Mouse (Mus musculus) layer of hippocampus, adult 2 months (tissue): ENCODE results near the gene Lhfp. TPM values are rescaled to one million over a fixed set of nuclear protein-coding genes. Genes with fewer than 3 reads are reported as not detected.
A peak's percentile ranks its signal among the peaks of the same experiment; 100 is the strongest.
"Not testable (repeated sequence)": the region's sequence is repeated elsewhere in the genome, so short reads cannot be mapped to it uniquely, and the experiment has no call there.

Source experiments
- DNase-seq, 2 experiments: peaks; one replicate each; pipeline ENCODE4 v3.0.0; 2022; ENCODE audit warnings: low spot score in 2 of 2
- H3K27ac ChIP-seq: fragments of 200-600 bp; 2 replicates; pipeline ENCODE4 v1.8.1; 2022
- H3K4me3 ChIP-seq: fragments of 200-600 bp; 2 replicates; pipeline ENCODE4 v1.8.1; 2022; ENCODE audit warnings: mild to moderate bottlenecking
- CTCF ChIP-seq: fragments of 200-600 bp; conservative IDR thresholded peaks from 2 replicates; pipeline ENCODE4 v1.8.1; 2022; ENCODE audit warnings: antibody characterized with exemption, mild to moderate bottlenecking, moderate library complexity
- total RNA-seq, 2 experiments: library from RNA; stranded (reverse); gene quantifications; 2 replicates each; pipeline ENCODE4 v1.2.3; 2021

The Lhfp gene
- total RNA-seq, 2 experiments from 2014 or later = 19.1 to 20.4 TPM

DNA sequence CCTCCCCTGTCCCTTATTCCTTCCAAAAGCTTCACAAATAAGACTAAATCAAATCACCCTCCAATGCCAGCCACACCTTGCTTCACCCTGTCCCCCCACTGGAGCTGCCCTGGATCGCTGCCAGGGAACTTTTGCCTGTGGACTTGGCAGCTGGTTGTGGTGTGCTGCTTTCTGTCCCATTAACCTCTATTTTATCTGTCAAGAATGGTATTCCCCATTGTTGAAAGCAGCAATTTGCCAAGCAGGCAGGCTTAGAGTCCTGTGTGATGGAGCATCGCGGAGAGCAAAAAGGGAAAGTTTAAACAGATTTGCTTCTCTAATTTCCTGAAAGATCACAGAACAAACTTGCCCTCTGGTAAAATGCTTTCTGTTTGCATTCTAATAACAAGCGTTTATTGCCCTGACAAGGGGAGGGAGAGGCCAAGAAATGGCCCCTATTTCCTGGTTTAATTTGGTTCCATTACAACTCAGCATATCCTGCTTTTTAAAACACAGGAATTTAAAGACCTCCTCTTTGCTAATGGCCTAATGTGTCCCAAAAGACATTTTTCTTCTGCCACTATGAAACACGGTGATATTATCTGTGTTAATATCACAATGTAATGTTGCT is 212.0 kb downstream of the Lhfp start:
- Histone ChIP-seq H3K27ac (no peak overlapping the region), H3K4me3 (no peak overlapping the region)
- TF ChIP-seq CTCF = no peak
- no peak for DNase-seq

- no peak for TF ChIP-seq CTCF
- Histone ChIP-seq H3K4me3 (no peak overlapping the region), H3K27ac (no peak overlapping the region)
- no peak for DNase-seq
These were observed 217.4 kb downstream of the Lhfp start for GRCm38 (mm10) chr3:53258657-53259158.

GRCm38 (mm10) chr3:53266116-53266515 is 224.8 kb downstream of the Lhfp start:
- Histone ChIP-seq H3K27ac (no peak overlapping the region), H3K4me3 (no peak overlapping the region)
- no peak for TF ChIP-seq CTCF
- no peak for DNase-seq

- DNase-seq = no peak
- TF ChIP-seq CTCF = no peak
- no peak overlapping the region for H3K4me3 ChIP-seq
- no peak overlapping the region for H3K27ac ChIP-seq
These were observed 225.7 kb downstream of the Lhfp start for GRCm38 (mm10) chr3:53267046-53267445.

DNA sequence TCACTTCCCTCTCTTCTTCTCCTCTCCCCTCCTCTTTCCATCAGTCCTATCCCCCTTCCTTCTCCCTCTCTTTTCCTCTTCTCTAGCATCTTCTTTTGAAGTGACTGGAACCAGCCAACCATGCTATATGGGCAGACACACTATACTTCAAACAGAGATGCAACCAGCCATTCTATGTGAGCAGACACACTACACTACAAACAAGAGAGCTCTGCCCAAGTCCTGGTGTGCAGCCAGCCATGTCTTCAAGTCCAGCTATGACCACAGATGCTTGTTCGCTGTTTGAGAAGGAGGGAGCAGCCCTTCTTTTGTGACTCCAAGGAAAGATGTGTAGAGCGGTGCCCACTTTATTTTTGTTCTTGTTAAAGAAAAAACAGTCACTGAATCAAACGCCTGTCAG is 231.9 kb downstream of the Lhfp start:
- TF ChIP-seq CTCF = no peak
- H3K4me3 ChIP-seq = no peak overlapping the region
- H3K27ac ChIP-seq = no peak overlapping the region
- DNase-seq = no peak

DNA sequence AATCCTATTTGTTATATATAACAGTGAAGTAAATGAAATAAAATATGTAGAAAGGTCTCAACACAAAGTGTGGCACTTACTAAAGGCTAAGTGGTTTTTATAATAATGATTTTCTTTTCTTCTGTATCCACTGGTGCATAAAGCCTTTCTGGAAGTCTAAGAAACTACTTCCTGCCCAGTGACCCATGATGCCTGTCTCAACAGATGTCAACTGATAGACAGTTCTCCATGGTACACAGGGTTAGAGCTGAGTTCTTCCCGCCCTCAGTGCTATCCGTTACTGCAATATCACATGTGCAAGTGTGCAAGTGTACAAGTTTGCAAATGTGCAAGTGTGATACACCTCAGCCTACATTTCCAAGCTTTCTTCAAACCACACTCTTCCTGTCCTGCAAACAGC is 236.7 kb downstream of the Lhfp start:
- Histone ChIP-seq H3K27ac (no peak overlapping the region), H3K4me3 (no peak overlapping the region)
- no peak for DNase-seq
- no peak for TF ChIP-seq CTCF

DNA sequence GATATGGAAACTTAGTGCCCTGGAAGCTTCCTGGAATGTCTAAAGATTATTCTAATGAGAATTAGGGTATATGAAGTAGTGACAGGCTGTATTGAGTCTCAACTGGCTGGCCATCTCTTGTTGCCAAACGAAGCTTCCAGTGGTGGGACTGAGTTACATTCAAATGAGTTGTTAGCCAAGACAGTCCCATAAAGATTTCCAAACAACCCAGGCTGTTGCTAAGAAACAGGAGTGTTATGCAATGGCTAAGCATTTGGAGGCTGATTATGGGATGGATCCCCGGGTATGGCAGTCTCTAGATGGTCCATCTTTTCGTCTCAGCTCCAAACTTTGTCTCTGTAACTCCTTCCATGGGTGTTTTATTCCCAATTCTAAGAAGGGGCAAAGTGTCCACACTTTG is 240.7 kb downstream of the Lhfp start:
- H3K4me3 ChIP-seq, DNase-seq, H3K27ac ChIP-seq: not testable (repeated sequence)

GRCm38 (mm10) chr3:53284023-53284422 is 242.7 kb downstream of the Lhfp start:
- Histone ChIP-seq H3K4me3 (no peak overlapping the region), H3K27ac (no peak overlapping the region)
- TF ChIP-seq CTCF = no peak
- no peak for DNase-seq

- no peak for TF ChIP-seq CTCF
- DNase-seq = no peak
- no peak overlapping the region for H3K27ac ChIP-seq
- no peak overlapping the region for H3K4me3 ChIP-seq
These were observed 243.3 kb downstream of the Lhfp start for GRCm38 (mm10) chr3:53284471-53285177.

DNA sequence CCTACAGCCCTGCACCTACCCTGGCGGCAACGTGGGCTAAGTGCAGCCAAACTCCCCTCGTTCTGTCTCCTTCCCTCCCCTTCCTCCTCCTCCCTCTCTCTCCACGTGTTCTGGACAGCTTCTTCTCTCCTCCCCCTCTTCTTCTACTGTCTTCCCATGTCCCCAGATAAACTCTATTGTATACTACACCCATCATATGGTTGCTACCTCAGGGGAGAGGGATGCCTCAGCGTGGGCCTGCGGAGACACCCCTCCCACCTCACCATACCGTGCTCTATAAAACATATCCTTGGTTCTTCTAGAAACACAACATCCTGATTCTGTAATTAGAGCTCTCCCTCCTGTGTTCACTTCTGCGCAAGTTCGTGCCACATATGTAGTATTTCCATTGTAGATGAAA is 247.3 kb downstream of the Lhfp start:
- H3K27ac ChIP-seq = no peak overlapping the region
- no peak overlapping the region for H3K4me3 ChIP-seq
- no peak for TF ChIP-seq CTCF
- no peak for DNase-seq

GRCm38 (mm10) chr3:53289589-53290219 is 248.4 kb downstream of the Lhfp start:
- Histone ChIP-seq H3K4me3 (peak overlapping the region; percentile 4; the same call in 1 of the 2 replicates), H3K27ac (no peak overlapping the region)
- DNase-seq = no peak
- TF ChIP-seq CTCF = no peak

GRCm38 (mm10) chr3:53291185-53291584 is 249.9 kb downstream of the Lhfp start:
- TF ChIP-seq CTCF = no peak
- Histone ChIP-seq H3K4me3 (no peak overlapping the region), H3K27ac (no peak overlapping the region)
- DNase-seq = no peak

- Histone ChIP-seq H3K4me3 (no peak overlapping the region), H3K27ac (no peak overlapping the region)
- TF ChIP-seq CTCF = no peak
- no peak for DNase-seq
These were observed 250.6 kb downstream of the Lhfp start for GRCm38 (mm10) chr3:53291945-53292344.
